Mouse (Mus musculus): ENCODE measurements around the gene 1190002N15Rik. TPM values are rescaled to one million over a fixed set of nuclear protein-coding genes. Genes with fewer than 3 reads are reported as not detected.

The 1190002N15Rik gene
- total and polyA plus RNA-seq, 2 experiments from 2014 or later, result 8.9 to 33.1 TPM

- ATAC-seq (ENCODE audit: low FRiP score) (no peak), DNase-seq (ENCODE audit: low spot score) (no peak)
- Histone ChIP-seq H3K9me3 (ENCODE audit: low read length) (no peaks in the 10 kb centered on the region), H3K4me1 (ENCODE audit: insufficient read depth, low read length) (no peaks in the 10 kb centered on the region), H3K9ac (replicated peaks; ENCODE audit: low read length, poor library complexity, severe bottlenecking) (no peak overlapping the region), H3K27ac (ENCODE audit: low read depth, low read length) (no peak overlapping the region), H3K36me3 (ENCODE audit: insufficient read depth, low read length) (no peaks in the 10 kb centered on the region), H3K27me3 (ENCODE audit: insufficient read depth, low read length) (no peaks in the 10 kb centered on the region), H3K4me2 (ENCODE audit: low read depth, low read length, poor library complexity, severe bottlenecking) (no peak overlapping the region), H3K4me3 (ENCODE audit: low read depth, low read length) (no peak overlapping the region)
- 93% methylated on average over 8 of the region's 8 CpGs for WGBS
- TF ChIP-seq CTCF (IDR thresholded peaks at IDR 0.05), result no peak
Observed at GRCm38 (mm10) chr9:94512246-94512645, 25.6 kb downstream of the 1190002N15Rik start.

- Histone ChIP-seq H3K27me3 (ENCODE audit: insufficient read depth, low read length) (no peaks in the 10 kb centered on the region), H3K4me1 (ENCODE audit: insufficient read depth, low read length) (no peaks in the 10 kb centered on the region), H3K4me3 (ENCODE audit: low read depth, low read length) (no peak overlapping the region), H3K9ac (replicated peaks; ENCODE audit: low read length, poor library complexity, severe bottlenecking) (no peak overlapping the region), H3K4me2 (ENCODE audit: low read depth, low read length, poor library complexity, severe bottlenecking) (no peak overlapping the region), H3K27ac (ENCODE audit: low read depth, low read length) (no peak overlapping the region), H3K9me3 (ENCODE audit: low read length) (no peaks in the 10 kb centered on the region), H3K36me3 (ENCODE audit: insufficient read depth, low read length) (no peaks in the 10 kb centered on the region)
- ATAC-seq (ENCODE audit: low FRiP score) (no peak), DNase-seq (ENCODE audit: low spot score) (no peak)
- TF ChIP-seq CTCF (IDR thresholded peaks at IDR 0.05), result no peak
Observed at GRCm38 (mm10) chr9:94511139-94511538, 26.7 kb downstream of the 1190002N15Rik start.

- no peak for TF ChIP-seq CTCF (IDR thresholded peaks at IDR 0.05)
- no peaks in the 10 kb centered on the region for H3K27me3 ChIP-seq (ENCODE audit: insufficient read depth, low read length)
- no peak overlapping the region for H3K4me3 ChIP-seq (ENCODE audit: low read depth, low read length)
- DNase-seq (ENCODE audit: low spot score), result no peak
- ATAC-seq (ENCODE audit: low FRiP score), result no peak
- H3K27ac ChIP-seq (ENCODE audit: low read depth, low read length), result no peak overlapping the region
- H3K36me3 ChIP-seq (ENCODE audit: insufficient read depth, low read length), result no peaks in the 10 kb centered on the region
- H3K9me3 ChIP-seq (ENCODE audit: low read length), result no peaks in the 10 kb centered on the region
- no peaks in the 10 kb centered on the region for H3K4me1 ChIP-seq (ENCODE audit: insufficient read depth, low read length)
- WGBS, result 71% methylated on average over 1 of the region's 1 CpGs
- no peak overlapping the region for H3K4me2 ChIP-seq (ENCODE audit: low read depth, low read length, poor library complexity, severe bottlenecking)
- no peak overlapping the region for H3K9ac ChIP-seq (replicated peaks; ENCODE audit: low read length, poor library complexity, severe bottlenecking)
Observed at GRCm38 (mm10) chr9:94506980-94507379, 30.9 kb downstream of the 1190002N15Rik start.

DNA sequence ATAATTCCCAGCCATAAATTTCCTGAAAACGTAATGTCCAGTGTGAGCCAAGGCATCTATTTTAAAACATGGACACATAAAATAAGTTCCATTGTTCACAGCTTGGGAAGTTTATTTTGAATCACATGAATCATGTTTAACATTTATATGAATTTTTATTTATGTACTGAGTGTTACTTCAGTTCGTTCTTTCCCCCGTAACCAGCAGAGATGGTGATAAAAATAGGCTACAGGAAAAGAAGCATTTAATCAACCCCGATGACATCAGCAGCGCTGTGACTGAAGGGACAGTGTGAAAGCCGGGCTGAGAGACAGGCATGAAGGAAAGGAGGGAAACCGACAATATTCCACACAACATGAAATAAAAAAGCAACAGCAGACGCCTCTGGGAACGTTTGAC is 46.4 kb downstream of the 1190002N15Rik start:
- Histone ChIP-seq H3K27ac (ENCODE audit: low read depth, low read length) (no peak overlapping the region), H3K4me1 (ENCODE audit: insufficient read depth, low read length) (no peaks in the 10 kb centered on the region), H3K4me2 (ENCODE audit: low read depth, low read length, poor library complexity, severe bottlenecking) (no peak overlapping the region), H3K4me3 (ENCODE audit: low read depth, low read length) (no peak overlapping the region), H3K27me3 (ENCODE audit: insufficient read depth, low read length) (no peaks in the 10 kb centered on the region), H3K36me3 (ENCODE audit: insufficient read depth, low read length) (no peaks in the 10 kb centered on the region), H3K9ac (replicated peaks; ENCODE audit: low read length, poor library complexity, severe bottlenecking) (no peak overlapping the region), H3K9me3 (ENCODE audit: low read length) (no peaks in the 10 kb centered on the region)
- ATAC-seq (ENCODE audit: low FRiP score), result no peak
- DNase-seq (ENCODE audit: low spot score), result no peak
- 82% methylated on average over 9 of the region's 9 CpGs for WGBS
- no peak for TF ChIP-seq CTCF (IDR thresholded peaks at IDR 0.05)

- 91% methylated on average over 2 of the region's 2 CpGs for WGBS
- Histone ChIP-seq H3K4me1 (ENCODE audit: insufficient read depth, low read length) (no peaks in the 10 kb centered on the region), H3K36me3 (ENCODE audit: insufficient read depth, low read length) (no peaks in the 10 kb centered on the region), H3K9me3 (ENCODE audit: low read length) (no peaks in the 10 kb centered on the region), H3K4me3 (ENCODE audit: low read depth, low read length) (no peak overlapping the region), H3K9ac (replicated peaks; ENCODE audit: low read length, poor library complexity, severe bottlenecking) (no peak overlapping the region), H3K27ac (ENCODE audit: low read depth, low read length) (no peak overlapping the region), H3K4me2 (ENCODE audit: low read depth, low read length, poor library complexity, severe bottlenecking) (no peak overlapping the region), H3K27me3 (ENCODE audit: insufficient read depth, low read length) (no peaks in the 10 kb centered on the region)
- DNase-seq (ENCODE audit: low spot score), result no peak
- TF ChIP-seq CTCF (IDR thresholded peaks at IDR 0.05), result no peak
- ATAC-seq (ENCODE audit: low FRiP score), result no peak
Observed at GRCm38 (mm10) chr9:94487976-94488375, 49.9 kb downstream of the 1190002N15Rik start.

GRCm38 (mm10) chr9:94483291-94483879 is 54.5 kb downstream of the 1190002N15Rik start:
- no peaks in the 10 kb centered on the region for H3K4me1 ChIP-seq (ENCODE audit: insufficient read depth, low read length)
- WGBS, result 74% methylated on average over 6 of the region's 6 CpGs
- H3K9ac ChIP-seq (replicated peaks; ENCODE audit: low read length, poor library complexity, severe bottlenecking), result no peak overlapping the region
- H3K4me3 ChIP-seq (ENCODE audit: low read depth, low read length), result no peak overlapping the region
- H3K4me2 ChIP-seq (ENCODE audit: low read depth, low read length, poor library complexity, severe bottlenecking), result no peak overlapping the region
- ATAC-seq (ENCODE audit: low FRiP score), result no peak
- peak; percentile 10 for DNase-seq (ENCODE audit: low spot score)
- no peaks in the 10 kb centered on the region for H3K9me3 ChIP-seq (ENCODE audit: low read length)
- no peaks in the 10 kb centered on the region for H3K27me3 ChIP-seq (ENCODE audit: insufficient read depth, low read length)
- no peaks in the 10 kb centered on the region for H3K36me3 ChIP-seq (ENCODE audit: insufficient read depth, low read length)
- no peak for TF ChIP-seq CTCF (IDR thresholded peaks at IDR 0.05)
- no peak overlapping the region for H3K27ac ChIP-seq (ENCODE audit: low read depth, low read length)

Measured in midbrain, postnatal 0 days (tissue).